Mouse (Mus musculus): ENCODE measurements around the gene Amhr2.

Amhr2 gene

DNA sequence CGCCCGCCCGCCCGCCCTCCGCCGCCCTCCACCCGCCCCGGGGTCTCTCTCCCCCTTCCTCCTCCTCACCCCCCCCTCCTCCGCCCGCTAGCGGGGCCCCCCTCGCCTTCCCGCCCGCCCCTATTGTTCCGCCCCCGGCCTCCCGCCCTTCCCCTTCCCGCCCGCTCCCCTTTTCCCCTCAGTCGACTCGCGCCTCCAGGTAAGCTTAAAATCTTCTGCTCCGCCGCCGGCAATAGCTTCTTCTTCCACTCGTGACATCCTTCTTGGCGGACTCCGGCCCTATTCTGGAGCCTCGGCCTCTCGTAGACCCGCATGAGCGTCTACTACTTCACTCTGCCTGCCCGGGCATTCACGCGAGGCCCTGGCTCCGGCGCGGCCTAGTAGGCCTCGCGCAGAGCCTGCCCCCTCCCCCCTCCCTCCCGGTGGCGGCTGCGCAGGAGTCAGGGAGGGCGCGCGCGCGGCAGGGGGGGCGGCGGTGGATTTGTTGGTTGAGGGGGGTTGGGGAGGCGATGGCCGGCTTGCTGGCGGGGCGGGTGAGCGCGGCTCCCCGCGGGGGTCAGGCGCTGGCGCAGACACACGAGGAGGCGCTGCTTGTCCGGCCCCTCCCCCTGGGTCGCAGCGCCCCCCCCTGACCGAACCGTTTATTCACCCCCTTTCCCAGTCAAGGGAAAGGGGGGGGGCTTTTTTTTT is 25.6 kb downstream of the Amhr2 start:
- peak; percentile 74 for DNase-seq (ENCODE audit: low read depth, low spot score)

- DNase-seq (ENCODE audit: low read depth, low spot score): no peak
Measured at GRCm38 (mm10) chr15:102471295-102471645, 26.1 kb downstream of the Amhr2 start.

DNA sequence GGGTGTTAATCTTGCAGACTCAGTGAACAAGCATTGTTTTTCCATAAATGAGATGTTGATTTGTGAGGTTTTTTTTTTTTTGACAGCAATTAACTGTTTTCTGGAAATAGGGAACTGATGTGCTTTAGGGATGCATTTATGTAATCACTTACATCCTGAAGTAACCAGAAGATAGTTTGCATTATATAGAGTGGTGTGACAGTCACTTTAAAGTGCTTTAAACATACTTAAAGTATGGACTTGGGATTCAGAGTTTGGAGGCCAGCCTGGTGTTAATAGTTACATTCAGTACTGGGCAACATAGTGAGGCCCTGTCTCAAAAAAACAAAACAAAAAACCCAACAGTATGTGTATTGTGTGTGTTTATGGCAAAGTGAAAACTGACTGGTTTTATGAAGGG is 26.6 kb downstream of the Amhr2 start:
- no peak for DNase-seq (ENCODE audit: low read depth, low spot score)

DNA sequence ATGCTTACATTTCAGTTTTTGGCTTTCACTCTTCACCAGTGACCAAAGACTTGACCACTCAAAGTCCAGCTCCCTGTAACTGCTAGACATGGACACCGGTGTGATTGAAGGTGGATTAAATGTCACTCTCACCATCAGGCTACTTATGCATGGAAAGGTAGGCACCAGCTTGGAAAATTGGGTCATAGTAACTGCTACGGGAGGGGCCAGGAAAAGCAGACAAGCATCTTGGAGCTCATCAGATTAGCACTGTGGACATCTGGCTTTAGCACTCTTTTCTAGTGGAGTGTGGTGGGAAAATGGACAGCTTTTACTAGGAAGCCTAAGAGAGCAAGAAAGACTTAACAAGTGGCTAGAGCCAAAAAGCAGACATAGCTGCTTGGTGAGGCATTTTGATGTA is 28.1 kb downstream of the Amhr2 start:
- no peak for DNase-seq (ENCODE audit: low read depth, low spot score)

- no peak for DNase-seq (ENCODE audit: low read depth, low spot score)
Measured at GRCm38 (mm10) chr15:102474520-102474919, 29.4 kb downstream of the Amhr2 start.

DNA sequence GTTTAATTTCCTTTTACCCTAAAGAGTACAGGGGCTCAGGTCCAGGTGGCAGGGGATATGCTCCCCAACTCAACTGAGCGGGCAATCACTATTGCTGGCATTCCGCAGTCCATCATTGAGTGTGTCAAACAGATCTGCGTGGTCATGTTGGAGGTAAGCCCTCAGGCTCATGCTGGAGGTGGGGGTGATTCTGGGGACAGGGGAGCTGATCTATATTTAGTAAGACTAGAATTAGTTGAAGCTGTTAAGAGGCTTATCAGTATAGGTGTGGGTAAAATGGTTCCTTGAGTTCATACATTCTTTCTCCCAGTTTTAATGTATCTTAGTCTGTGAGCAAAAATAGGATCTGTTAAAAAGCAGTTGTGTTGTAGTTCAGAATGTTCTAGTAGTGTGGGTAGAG is 38.0 kb downstream of the Amhr2 start:
- no peak for DNase-seq (ENCODE audit: low read depth, low spot score)

GRCm38 (mm10) chr15:102485853-102486252 is 40.7 kb downstream of the Amhr2 start:
- DNase-seq (ENCODE audit: low read depth, low spot score): no peak

DNA sequence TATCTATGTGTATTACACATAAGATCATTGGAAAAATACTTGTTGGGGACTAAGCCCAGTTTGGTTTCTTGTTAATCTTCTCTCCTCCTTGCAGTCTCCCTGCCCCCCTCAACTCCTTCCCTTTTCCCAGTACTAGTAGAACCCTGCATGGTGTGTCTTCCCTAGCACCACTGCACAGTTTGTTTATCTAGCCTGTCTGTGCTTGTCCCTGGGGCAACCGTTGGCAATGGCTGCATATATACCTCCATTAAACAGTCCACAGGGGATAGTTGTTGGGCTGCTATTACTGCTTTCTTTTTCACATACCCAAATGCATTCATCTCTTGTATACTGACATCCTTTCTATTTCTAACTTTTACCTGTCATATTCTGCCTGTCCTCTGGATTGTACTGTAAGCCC is 42.5 kb downstream of the Amhr2 start:
- no peak for DNase-seq (ENCODE audit: low read depth, low spot score)

GRCm38 (mm10) chr15:102498322-102498721 is 53.2 kb downstream of the Amhr2 start:
- no peak for DNase-seq (ENCODE audit: low read depth, low spot score)

GRCm38 (mm10) chr15:102499370-102499769 is 54.2 kb downstream of the Amhr2 start:
- no peak for DNase-seq (ENCODE audit: low read depth, low spot score)

GRCm38 (mm10) chr15:102499851-102500250 is 54.7 kb downstream of the Amhr2 start:
- no peak for DNase-seq (ENCODE audit: low read depth, low spot score)

DNA sequence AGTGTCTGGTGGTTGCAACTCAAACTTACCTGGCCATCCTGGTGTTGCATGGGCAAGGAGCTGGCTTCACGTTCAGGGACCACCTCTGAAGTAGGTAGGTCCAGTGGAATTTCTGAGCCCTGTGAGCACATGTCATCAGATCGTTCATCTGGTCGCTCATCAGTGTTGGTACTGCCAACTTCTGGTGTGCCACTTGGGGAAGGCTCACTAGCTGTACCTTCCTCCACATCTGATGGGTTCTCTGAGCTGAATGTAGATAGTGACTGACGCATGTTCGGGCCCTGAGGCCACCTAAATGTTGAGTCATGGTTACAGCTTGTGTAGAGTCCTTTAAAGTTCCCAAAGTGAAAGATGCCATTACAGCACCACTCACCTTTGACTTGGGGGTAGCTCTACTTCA is 55.3 kb downstream of the Amhr2 start:
- no peak for DNase-seq (ENCODE audit: low read depth, low spot score)

DNA sequence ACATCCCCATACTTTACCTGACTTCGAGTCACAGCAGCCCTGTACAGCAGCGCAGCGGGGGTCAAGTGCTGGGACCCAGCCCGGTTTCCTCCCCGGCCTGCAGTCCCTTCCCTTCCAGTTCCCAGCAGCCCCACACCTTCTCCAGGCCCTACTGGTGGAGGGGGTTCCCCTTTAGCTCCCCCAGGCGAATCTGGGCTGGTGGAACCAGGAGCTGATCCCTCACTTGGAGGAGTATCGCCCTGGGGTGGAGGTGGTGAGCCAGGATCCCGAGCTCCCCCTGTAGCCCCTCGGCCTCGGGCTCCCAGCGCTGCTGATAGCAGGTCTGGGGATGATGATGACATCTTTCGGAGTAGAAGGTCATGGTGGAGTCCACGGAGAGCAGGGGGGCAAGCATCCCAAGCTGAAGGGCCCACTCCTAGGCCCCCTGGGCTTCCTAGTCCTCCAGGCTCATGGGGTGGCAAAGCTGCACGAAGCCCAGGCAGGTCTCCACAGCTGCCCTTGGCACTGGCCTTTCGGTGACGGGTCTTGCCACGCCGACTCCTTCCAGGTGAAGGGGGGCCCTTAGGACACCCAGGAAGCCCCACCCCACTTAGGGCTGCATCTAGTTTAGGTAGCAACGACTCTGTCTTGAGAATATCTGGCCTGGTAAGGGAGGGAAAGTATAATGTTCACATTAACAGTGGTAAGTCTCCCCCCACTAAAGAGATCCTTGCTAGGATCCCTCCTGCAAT is 56.1 kb downstream of the Amhr2 start:
- DNase-seq (ENCODE audit: low read depth, low spot score): no peak

- no peak for DNase-seq (ENCODE audit: low read depth, low spot score)
Measured at GRCm38 (mm10) chr15:102502254-102502840, 57.2 kb downstream of the Amhr2 start.

DNA sequence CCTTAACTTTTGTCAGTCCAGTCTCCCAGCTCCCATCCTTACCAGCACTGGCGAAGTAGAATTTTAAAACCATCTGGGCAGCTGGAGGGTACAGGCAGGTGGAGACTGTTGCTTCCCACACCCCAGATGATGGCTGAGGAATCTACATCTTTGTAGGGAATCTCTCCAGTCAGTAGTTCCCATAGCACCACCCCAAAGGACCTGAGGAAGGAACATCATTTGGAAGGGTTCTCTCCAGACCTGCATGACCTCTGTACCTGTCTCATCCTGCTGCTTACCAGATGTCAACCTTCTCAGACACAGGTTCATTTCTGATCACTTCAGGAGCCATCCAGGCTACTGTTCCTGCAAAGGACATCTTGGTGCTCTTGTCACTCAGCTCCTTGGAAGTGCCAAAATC is 58.3 kb downstream of the Amhr2 start, which contains the start of gene Gm10337:
Gm10337 (plus strand) TSS at position 276 of the 400 bp plus-strand sequence.
- DNase-seq (ENCODE audit: low read depth, low spot score): no peak
